Mouse (Mus musculus) cortical plate, adult 2 months (tissue): ENCODE results near the gene Chd2.

ENCODE experiments used
- CTCF ChIP-seq: fragments of 200-500 bp; IDR thresholded peaks from 2 replicates; pipeline ENCODE4 v1.5.1; 2011; ENCODE audit warnings: mild to moderate bottlenecking, control low read depth, low read length; ENCODE audit not compliant: insufficient read depth; ENCODE audit errors: extremely low read depth
- POLR2A ChIP-seq: fragments of 200-500 bp; IDR thresholded peaks from 2 replicates; pipeline ENCODE4 v1.6.1; 2011; ENCODE audit warnings: mild to moderate bottlenecking, low read length, control low read depth; ENCODE audit not compliant: insufficient read depth; ENCODE audit errors: extremely low read depth

GRCm38 (mm10) chr7:73454113-73454512 lies 87.5 kb downstream of the Chd2 start:
- TF ChIP-seq CTCF, result no peak
- TF ChIP-seq POLR2A, result no peak
